Mouse (Mus musculus) heart, embryonic 15.5 days (tissue): ENCODE data around the gene Sema3f. TPM values are rescaled to one million over a fixed set of nuclear protein-coding genes. Genes with fewer than 3 reads are reported as not detected.

Source experiments
- ATAC-seq: fragments of 200-750 bp; cut with Nextera tagmentation; replicated peaks from 2 replicates; pipeline ENCODE4 v1.8.0; 2017; ENCODE audit warnings: low read depth, moderate TSS enrichment; ENCODE audit not compliant: insufficient number of reproducible peaks, insufficient read depth, low FRiP score
- H3K27ac ChIP-seq: fragments of 300-500 bp; sonication (generic); 2 replicates; pipeline ENCODE4 v1.5.1; 2015; ENCODE audit warnings: mild to moderate bottlenecking, inconsistent platforms
- H3K27me3 ChIP-seq: fragments of 300-500 bp; sonication (generic); 2 replicates; pipeline ENCODE4 v1.6.1; 2015; ENCODE audit warnings: inconsistent platforms
- H3K36me3 ChIP-seq: fragments of 300-500 bp; sonication (generic); 2 replicates; pipeline ENCODE4 v1.6.1; 2015; ENCODE audit warnings: mild to moderate bottlenecking, inconsistent platforms
- H3K4me1 ChIP-seq: fragments of 300-500 bp; sonication (generic); replicated peaks from 2 replicates; pipeline ENCODE4 v1.6.1; 2015; ENCODE audit warnings: inconsistent platforms
- H3K4me2 ChIP-seq: fragments of 300-500 bp; sonication (generic); 2 replicates; pipeline ENCODE4 v1.6.1; 2015; ENCODE audit warnings: inconsistent platforms, mild to moderate bottlenecking, moderate library complexity
- H3K4me3 ChIP-seq: fragments of 300-500 bp; sonication (generic); 2 replicates; pipeline ENCODE4 v1.5.1; 2015; ENCODE audit warnings: mild to moderate bottlenecking, inconsistent platforms
- H3K9ac ChIP-seq: fragments of 300-500 bp; sonication (generic); 2 replicates; pipeline ENCODE4 v1.6.1; 2015; ENCODE audit warnings: mild to moderate bottlenecking, inconsistent platforms
- H3K9me3 ChIP-seq: fragments of 300-500 bp; sonication (generic); replicated peaks from 2 replicates; pipeline ENCODE4 v1.6.1; 2016; ENCODE audit warnings: inconsistent platforms
- WGBS: fragments of 180-500 bp; shearing (Covaris S2); methylation state at CpG from one replicate; pipeline ENCODE4 v1.1.7; 2015; ENCODE audit warnings: mixed read lengths; 5-methylcytosine and 5-hydroxymethylcytosine counted together
- polyA plus RNA-seq: library from polyadenylated mRNA; unstranded; fragments of >200 nt; fragmentation: Nextera tagmentation; extraction: Ambion mirVana; gene quantifications from 2 replicates; pipeline ENCODE4 v1.2.1, GENCODE M21; 2015

Sema3f gene
- polyA plus RNA-seq, 1 experiment from 2014 or later = 4.1 TPM

DNA sequence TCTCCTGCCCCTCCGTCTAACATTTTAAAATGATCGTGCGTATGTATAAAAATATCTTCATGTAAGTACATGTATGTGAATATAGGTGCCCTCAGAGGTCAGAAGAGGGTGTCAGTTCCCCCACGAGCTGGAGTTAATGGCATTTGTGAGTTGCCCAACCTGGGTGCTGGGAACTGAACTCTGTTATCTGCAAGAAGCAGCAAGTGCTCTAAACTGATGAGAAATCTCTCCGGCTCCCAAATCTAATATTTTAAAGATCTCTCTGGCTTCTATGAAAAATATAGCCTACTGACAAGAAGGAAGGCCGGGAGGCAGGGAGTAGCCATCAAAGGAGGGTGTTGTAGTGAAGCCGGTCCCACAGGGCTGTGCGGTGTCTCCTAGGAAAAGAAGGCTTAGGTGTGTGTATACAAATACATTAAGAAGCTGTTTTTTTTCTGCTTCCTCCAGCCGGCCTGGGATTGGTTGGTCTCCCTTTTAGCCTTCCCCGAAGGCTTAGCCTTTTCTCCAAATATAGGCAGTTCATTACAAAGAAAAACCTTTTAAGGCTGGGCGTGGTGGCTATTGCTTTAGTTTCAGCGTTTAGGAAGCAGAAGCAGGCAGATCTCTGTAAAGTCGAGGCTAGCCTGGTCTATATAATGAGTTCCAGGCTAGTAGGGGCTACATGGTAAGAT is 66.6 kb downstream of the Sema3f start:
- Histone ChIP-seq H3K27me3 (0 out of 2 replicates have a peak, but pooled peaks cover 2% of the 10 kb centered on the region), H3K4me3 (no peak overlapping the region), H3K27ac (no peak overlapping the region), H3K4me1 (peaks cover 17% of the 10 kb centered on the region), H3K36me3 (no peaks in the 10 kb centered on the region), H3K9ac (no peak overlapping the region), H3K4me2 (peak overlapping the region; percentile 70), H3K9me3 (no peaks in the 10 kb centered on the region)
- 89% methylated on average over 13 of the region's 13 CpGs for WGBS
- no peak for ATAC-seq

DNA sequence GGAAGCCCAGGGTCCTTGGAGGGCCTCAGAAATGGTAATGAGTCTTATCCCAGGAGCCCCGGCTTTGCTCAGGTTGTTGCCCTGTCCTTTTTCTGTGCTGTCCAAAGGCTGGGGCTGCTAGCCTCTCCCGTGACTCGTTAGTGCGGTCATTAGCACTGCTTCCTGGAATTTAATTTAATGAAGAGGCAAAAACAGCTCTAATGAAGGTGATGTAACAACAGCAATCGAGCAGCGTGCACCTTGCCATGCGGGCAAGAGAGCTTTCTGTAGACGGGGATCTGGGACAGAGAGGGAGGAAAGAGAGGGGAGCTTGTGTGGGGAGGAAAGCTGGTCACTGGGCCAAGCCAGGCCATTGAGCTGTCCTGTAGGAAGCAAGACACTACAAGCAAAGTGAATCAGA is 68.6 kb downstream of the Sema3f start:
- 0 out of 2 replicates have a peak, but pooled peaks cover 2% of the 10 kb centered on the region for H3K27me3 ChIP-seq

DNA sequence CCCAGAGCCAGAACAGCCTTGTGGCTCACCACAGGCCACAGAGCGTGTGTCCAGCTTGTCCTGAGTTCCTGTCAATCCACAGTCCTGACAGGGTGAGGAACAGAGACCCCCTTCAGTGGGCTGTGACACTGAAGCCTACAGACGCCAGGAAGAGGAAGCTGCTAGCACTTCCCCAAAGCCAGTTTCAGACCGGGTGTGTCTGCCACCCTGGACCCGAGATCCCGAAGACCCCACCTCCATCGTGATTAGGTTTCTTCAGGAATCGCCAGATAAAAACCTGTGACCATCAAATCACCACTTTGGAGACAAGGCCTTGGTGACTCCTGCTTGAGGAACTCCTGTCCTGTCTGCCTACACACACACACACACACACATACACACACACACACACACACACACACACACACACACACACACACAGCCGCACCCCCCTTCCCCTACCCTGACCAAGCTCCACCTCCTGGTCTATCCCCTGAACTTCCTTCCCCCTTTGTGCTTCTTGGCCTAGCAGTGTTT is 70.0 kb downstream of the Sema3f start:
- 32% methylated on average over 8 of the region's 8 CpGs for WGBS
- Histone ChIP-seq H3K9me3 (no peaks in the 10 kb centered on the region), H3K4me3 (no peak overlapping the region), H3K4me2 (no peak overlapping the region), H3K27ac (peak overlapping the region; percentile 20; the same call in 1 of the 2 replicates), H3K27me3 (no peaks in the 10 kb centered on the region), H3K4me1 (peaks cover 32% of the 10 kb centered on the region), H3K9ac (no peak overlapping the region), H3K36me3 (no peaks in the 10 kb centered on the region)
- no peak for ATAC-seq

More for the DNA sequence above, 68.6 kb downstream of the Sema3f start:
- ATAC-seq = no peak
- no peak overlapping the region for H3K4me2 ChIP-seq
- H3K4me3 ChIP-seq = no peak overlapping the region
- no peak overlapping the region for H3K9ac ChIP-seq
- peaks cover 25% of the 10 kb centered on the region for H3K4me1 ChIP-seq
- 63% methylated on average over 8 of the region's 8 CpGs for WGBS
- H3K36me3 ChIP-seq = no peaks in the 10 kb centered on the region
- H3K9me3 ChIP-seq = no peaks in the 10 kb centered on the region
- no peak overlapping the region for H3K27ac ChIP-seq

DNA sequence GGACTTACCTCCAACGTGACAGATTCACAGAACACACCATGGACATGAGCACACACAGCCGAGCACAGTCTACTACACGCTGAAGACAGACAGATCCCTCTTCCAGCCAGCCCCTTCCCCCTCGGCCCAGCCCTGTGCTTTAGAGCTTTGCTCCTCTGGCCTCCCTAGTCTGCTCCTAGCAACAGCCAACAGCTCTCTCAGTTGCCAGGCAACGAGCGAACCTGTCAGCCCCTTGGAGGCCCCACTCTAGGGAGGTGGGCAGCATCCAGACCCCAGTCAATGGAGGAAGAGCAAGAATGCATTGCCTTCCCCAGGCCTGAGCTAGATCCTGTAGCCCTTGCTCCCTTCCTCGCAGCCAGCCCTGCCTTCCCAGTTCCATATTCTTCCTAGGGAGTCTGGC is 73.2 kb downstream of the Sema3f start:
- peaks cover 32% of the 10 kb centered on the region for H3K4me1 ChIP-seq
- no peaks in the 10 kb centered on the region for H3K27me3 ChIP-seq
- H3K27ac ChIP-seq = no peak overlapping the region
- no peaks in the 10 kb centered on the region for H3K9me3 ChIP-seq
- H3K9ac ChIP-seq = no peak overlapping the region
- no peak overlapping the region for H3K4me3 ChIP-seq
- no peak for ATAC-seq
- H3K36me3 ChIP-seq = no peaks in the 10 kb centered on the region
- 32% methylated on average over 7 of the region's 7 CpGs for WGBS
- no peak overlapping the region for H3K4me2 ChIP-seq

DNA sequence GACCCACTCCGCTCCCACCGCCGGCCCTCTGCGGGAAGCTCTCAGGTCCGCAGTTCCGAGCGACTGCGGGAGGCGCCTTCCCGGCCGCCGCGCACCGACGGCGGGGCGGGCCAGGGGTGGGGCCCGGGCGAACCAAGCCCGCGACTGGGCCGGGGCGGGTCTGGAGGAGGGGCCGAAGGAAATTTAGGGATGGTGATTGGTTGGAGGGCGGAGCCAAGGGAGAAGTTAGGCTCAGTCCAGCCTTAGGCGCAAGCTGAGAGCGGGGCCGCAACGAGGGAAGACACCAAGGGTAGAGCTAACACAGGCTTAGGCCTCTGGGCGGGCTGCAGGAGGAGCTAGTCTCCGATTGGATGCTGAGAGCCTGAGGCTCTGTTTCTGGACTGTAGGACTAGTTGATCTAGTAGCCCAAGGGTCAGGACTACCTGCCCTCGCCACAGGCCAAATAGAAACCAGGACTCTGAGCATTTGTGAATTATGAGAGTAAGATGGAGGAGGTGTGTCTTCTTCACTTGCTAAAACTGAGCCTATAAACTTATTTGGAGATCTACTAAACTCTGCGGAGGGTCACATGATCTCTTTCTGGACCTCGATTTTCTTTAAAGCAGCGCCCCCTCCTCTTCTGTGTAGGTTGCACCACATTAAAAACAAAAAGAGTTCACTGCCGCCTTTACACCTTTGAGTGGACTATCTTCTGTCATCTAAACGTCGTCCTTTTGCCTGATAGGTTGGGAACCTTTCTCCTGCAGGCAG is 74.8 kb downstream of the Sema3f start, which contains the start of gene Gnai2:
Gnai2 (minus strand) TSS at position 89 of the 750 bp plus-strand sequence.
- WGBS = 3% methylated on average over 38 of the region's 38 CpGs

DNA sequence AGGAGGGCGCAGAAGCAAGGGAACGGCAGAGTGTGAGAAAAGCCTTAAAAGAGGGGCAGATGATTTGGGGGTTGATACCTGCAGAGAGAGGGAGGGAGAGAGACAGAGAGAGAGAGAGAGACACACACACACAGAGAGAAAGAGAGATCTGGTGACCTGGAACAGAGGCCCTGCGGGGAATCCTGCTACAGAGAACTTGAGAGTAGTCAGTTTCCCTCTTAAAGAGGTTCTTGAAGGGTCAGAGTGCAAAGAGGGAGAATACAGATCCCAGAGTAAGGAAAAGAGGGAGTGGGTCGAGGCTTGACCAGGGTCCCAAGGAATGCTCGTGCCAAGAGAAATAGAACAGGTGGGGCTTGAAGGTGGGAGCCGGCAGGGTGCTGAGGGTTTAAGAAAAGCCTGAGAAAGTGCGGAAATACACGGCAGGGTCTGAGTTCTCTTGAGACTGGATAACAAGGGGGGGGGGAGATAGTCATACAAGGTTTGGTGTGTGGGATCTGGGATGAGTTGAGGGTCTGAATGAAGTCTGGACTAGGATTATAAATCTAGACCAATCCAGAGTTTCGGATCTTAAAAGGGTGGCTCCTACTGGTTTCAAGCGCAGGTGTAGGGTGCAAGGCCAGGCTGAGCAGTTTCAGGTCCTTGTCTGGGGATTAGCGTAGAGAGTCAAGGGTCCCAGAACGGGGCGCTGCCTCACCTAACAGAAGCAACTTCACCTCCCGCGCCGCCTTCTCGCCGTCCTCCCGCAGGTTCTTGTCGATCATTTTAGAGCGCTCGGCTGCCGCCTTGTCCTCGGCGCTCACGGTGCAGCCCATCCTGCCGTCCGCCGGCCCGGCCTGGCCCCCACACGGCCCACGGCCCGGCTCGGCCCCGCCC is 75.6 kb downstream of the Sema3f start:
- Histone ChIP-seq H3K4me3 (peak overlapping the region; percentile 94), H3K27ac (peak overlapping the region; percentile 89), H3K9me3 (no peaks in the 10 kb centered on the region), H3K36me3 (no peaks in the 10 kb centered on the region), H3K4me1 (peaks cover 53% of the 10 kb centered on the region), H3K9ac (peak overlapping the region; percentile 100), H3K27me3 (no peaks in the 10 kb centered on the region), H3K4me2 (peak overlapping the region; percentile 94)
- no peak for ATAC-seq
- whole genome bisulfite sequencing = under 1% methylated on average over 35 of the region's 35 CpGs

More for the DNA sequence above, 74.8 kb downstream of the Sema3f start, which contains the start of gene Gnai2:
- no peaks in the 10 kb centered on the region for H3K9me3 ChIP-seq
- peak within 1 kb of the TSS; percentile 94 for H3K4me2 ChIP-seq
- H3K27me3 ChIP-seq = no peaks in the 10 kb centered on the region
- peak; percentile 94 for ATAC-seq
- H3K4me3 ChIP-seq = peak within 1 kb of the TSS; percentile 94
- H3K4me1 ChIP-seq = peaks cover 48% of the 10 kb centered on the region
- H3K9ac ChIP-seq = peak within 1 kb of the TSS; percentile 100
- H3K36me3 ChIP-seq = no peaks in the 10 kb centered on the region
- H3K27ac ChIP-seq = peak within 1 kb of the TSS; percentile 89

DNA sequence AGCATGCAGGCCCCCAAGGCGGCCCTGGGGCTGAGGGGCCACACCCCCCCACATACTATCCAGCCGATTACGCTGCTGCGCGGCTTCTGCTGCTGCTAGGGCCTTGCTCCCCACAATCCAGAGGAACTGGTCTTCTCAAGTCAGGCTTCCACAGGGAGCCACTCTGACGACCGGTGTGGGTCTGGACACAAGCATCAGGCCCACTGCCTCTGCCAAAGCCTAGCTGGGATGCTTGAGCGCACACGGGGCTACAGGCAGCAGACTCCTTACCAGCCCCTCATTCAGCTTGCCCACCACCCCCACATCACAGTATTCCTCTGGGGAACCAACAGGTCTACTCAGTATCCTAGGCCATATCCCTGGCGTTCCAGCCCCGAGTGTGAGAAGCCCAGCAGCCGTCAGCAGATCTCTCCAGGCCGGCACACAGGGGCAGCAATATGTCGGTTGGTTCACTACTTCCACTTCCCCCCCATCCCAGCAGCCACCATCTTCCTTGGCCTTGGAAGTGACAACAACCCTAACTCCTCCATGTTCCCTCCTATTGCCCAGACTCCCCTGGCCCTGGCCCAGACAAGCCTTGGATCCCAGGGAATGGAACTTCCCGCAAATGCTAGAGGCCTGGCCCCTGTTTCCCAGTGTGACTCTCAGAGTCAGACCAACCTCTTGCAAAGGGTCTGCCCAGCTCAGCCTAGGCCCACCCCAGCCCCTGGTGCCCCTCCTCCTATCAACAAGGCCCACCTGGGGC is 76.4 kb downstream of the Sema3f start:
- WGBS = under 1% methylated on average over 15 of the region's 15 CpGs
- Histone ChIP-seq H3K4me1 (peaks cover 61% of the 10 kb centered on the region), H3K9ac (peak overlapping the region; percentile 100), H3K27ac (peak overlapping the region; percentile 89), H3K4me3 (peak overlapping the region; percentile 94), H3K4me2 (peak overlapping the region; percentile 94), H3K27me3 (no peaks in the 10 kb centered on the region), H3K36me3 (no peaks in the 10 kb centered on the region), H3K9me3 (no peaks in the 10 kb centered on the region)
- ATAC-seq = 0 out of 2 replicates have a peak, but pooled peaks have one; percentile 0

DNA sequence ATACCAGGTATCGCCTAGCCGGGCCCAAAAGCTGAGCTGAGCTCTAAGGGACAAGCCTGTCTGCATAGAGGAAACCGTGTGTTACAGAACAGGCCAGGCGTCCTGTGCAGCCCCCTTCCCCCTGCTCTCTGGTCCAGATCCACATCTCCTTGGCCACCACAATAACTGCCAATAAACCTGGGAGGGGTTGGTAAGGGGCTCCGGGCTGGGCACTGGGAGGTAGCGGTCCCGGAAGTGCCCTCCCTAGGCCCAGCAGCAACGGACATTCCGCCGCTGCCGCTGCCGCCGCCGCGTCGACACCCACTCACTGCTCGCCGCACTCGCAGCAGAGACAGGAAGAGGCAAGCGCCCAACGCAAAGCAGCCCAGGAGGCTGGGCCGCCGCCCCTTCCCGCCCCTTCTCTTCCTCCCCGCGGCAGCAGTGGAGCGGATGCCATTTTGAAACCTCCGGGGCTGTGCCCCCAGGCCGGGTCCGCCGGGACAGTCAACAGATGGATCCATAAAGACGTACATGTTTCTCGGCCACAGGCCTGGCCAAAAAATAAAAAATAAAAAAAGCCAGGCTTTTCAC is 77.1 kb downstream of the Sema3f start:
- no peaks in the 10 kb centered on the region for H3K27me3 ChIP-seq
- 1% methylated on average over 33 of the region's 33 CpGs for WGBS
- peak overlapping the region; percentile 89 for H3K27ac ChIP-seq
- H3K4me1 ChIP-seq = peaks cover 68% of the 10 kb centered on the region
- H3K9ac ChIP-seq = peak overlapping the region; percentile 100
- peak overlapping the region; percentile 94 for H3K4me3 ChIP-seq
- peak; percentile 45 for ATAC-seq
- no peaks in the 10 kb centered on the region for H3K9me3 ChIP-seq
- H3K36me3 ChIP-seq = no peaks in the 10 kb centered on the region
- peak overlapping the region; percentile 94 for H3K4me2 ChIP-seq

DNA sequence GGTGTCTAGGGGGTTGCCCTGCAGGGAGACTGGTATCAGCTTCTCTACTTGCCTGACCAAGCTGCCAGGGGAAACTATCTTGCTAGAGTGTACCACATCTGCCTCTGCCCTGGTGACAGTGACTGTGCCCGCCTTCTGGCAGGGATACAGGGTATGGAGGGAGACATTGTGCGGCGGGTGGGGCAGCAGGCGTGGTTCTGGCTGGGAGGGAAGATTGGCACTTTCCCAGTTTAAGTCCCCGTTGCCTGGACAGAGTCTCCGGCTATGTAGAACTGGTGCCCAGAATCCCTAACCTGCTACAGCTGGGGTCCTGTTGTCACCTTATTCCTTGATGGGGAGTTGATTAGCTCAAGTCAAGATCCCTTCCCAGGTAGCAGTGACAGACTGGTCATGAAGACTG is 77.8 kb downstream of the Sema3f start:
- ATAC-seq = no peak
- Histone ChIP-seq H3K36me3 (no peaks in the 10 kb centered on the region), H3K27ac (peak overlapping the region; percentile 89), H3K4me3 (peak overlapping the region; percentile 94), H3K4me2 (peak overlapping the region; percentile 94), H3K27me3 (no peaks in the 10 kb centered on the region), H3K9me3 (no peaks in the 10 kb centered on the region), H3K4me1 (peaks cover 75% of the 10 kb centered on the region), H3K9ac (peak overlapping the region; percentile 100)
- 48% methylated on average over 6 of the region's 6 CpGs for WGBS

DNA sequence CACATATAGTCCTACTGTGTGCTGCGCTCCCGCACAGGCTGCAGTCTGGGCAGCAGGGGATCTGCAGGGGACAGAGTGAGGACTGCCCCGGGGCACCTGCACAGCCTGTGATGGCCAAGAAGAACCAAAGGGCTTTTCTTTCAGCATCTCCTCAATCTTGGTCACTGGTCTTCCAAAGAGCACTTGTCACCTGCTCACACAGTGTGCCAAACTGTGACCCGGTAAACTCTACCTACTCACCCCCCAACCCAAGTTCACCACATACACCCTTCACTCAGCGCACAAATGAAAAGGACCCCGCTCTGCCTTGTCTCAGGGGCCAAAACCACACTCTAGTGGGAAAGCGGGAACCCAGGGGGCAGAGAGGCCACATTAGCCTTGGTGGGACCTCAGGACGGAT is 78.4 kb downstream of the Sema3f start:
- no peaks in the 10 kb centered on the region for H3K27me3 ChIP-seq
- H3K27ac ChIP-seq = peak overlapping the region; percentile 89
- H3K4me1 ChIP-seq = peaks cover 75% of the 10 kb centered on the region
- H3K4me3 ChIP-seq = peak overlapping the region; percentile 94; the same call in 1 of the 2 replicates
- ATAC-seq = no peak
- WGBS = 93% methylated on average over 8 of the region's 8 CpGs
- H3K36me3 ChIP-seq = no peaks in the 10 kb centered on the region
- H3K9me3 ChIP-seq = no peaks in the 10 kb centered on the region
- H3K4me2 ChIP-seq = peak overlapping the region; percentile 94
- peak overlapping the region; percentile 100; the same call in 1 of the 2 replicates for H3K9ac ChIP-seq
